Mouse (Mus musculus) right cerebral cortex, postnatal 36 days (tissue): ENCODE measurements around the gene Trappc1.
"Not testable (repeated sequence)": the region's sequence is repeated elsewhere in the genome, so short reads cannot be mapped to it uniquely, and the experiment has no call there.

ENCODE experiments used
- DNase-seq, 2 experiments: peaks; one replicate each; pipeline ENCODE4 v3.0.0; 2022; ENCODE audit warnings: low spot score in 2 of 2, mixed read lengths in 1 of 2

The Trappc1 gene

GRCm38 (mm10) chr11:69323667-69324111 lies at the start of gene Trappc1, which contains the start of gene Cntrob:
Gene Trappc1 (plus strand): TSS chr11:69323980.
Gene Cntrob (minus strand): TSS chr11:69323775.
- DNase-seq = peak; percentile 98 to 99

- DNase-seq = no peak
These were observed 48.1 kb upstream of the Trappc1 start for GRCm38 (mm10) chr11:69275650-69276049.

GRCm38 (mm10) chr11:69276081-69276480 lies 47.7 kb upstream of the Trappc1 start:
- DNase-seq = no peak

- no peak for DNase-seq
These were observed 46.5 kb upstream of the Trappc1 start for GRCm38 (mm10) chr11:69277267-69277666.

GRCm38 (mm10) chr11:69291111-69291510 lies 32.7 kb upstream of the Trappc1 start:
- no peak for DNase-seq

GRCm38 (mm10) chr11:69295286-69295685 lies 28.5 kb upstream of the Trappc1 start:
- DNase-seq = peak in 1 of 2 experiments; percentile 46

GRCm38 (mm10) chr11:69297799-69298198 lies 26.0 kb upstream of the Trappc1 start:
- DNase-seq = no peak

- DNase-seq = no peak
These were observed 25.5 kb upstream of the Trappc1 start for GRCm38 (mm10) chr11:69298231-69298630.

- DNase-seq = no peak
These were observed 21.0 kb upstream of the Trappc1 start for GRCm38 (mm10) chr11:69302817-69303216.

- no peak for DNase-seq
These were observed 18.5 kb upstream of the Trappc1 start for GRCm38 (mm10) chr11:69305291-69305690.

- DNase-seq = no peak
These were observed 17.7 kb upstream of the Trappc1 start for GRCm38 (mm10) chr11:69306039-69306438.

- DNase-seq = no peak
These were observed 12.5 kb upstream of the Trappc1 start for GRCm38 (mm10) chr11:69311266-69311665.

- no peak for DNase-seq
These were observed 7.4 kb upstream of the Trappc1 start for GRCm38 (mm10) chr11:69316361-69316760.

GRCm38 (mm10) chr11:69318000-69318399 lies 5.8 kb upstream of the Trappc1 start:
- not testable (repeated sequence) for DNase-seq

GRCm38 (mm10) chr11:69321580-69321979 lies 2.2 kb upstream of the Trappc1 start:
- no peak for DNase-seq

- DNase-seq = peak; percentile 29 to 45
These were observed 1.8 kb upstream of the Trappc1 start for GRCm38 (mm10) chr11:69322010-69322409.

- no peak for DNase-seq
These were observed 898 bp upstream of the Trappc1 start for GRCm38 (mm10) chr11:69322693-69323471.

- no peak for DNase-seq
These were observed 969 bp downstream of the Trappc1 start for GRCm38 (mm10) chr11:69324749-69325148.

GRCm38 (mm10) chr11:69325628-69326407 lies 2.0 kb downstream of the Trappc1 start, which contains the start of gene Kcnab3:
Gene Kcnab3 (plus strand): TSS chr11:69326258.
- peak; percentile 72 to 89 for DNase-seq

- DNase-seq = no peak
These were observed 2.8 kb downstream of the Trappc1 start for GRCm38 (mm10) chr11:69326408-69327156.

- DNase-seq = no peak
These were observed 3.3 kb downstream of the Trappc1 start for GRCm38 (mm10) chr11:69327157-69327442.

GRCm38 (mm10) chr11:69327648-69328047 lies 3.9 kb downstream of the Trappc1 start:
- no peak for DNase-seq
